Mouse (Mus musculus): ENCODE results near the gene Olfr1440.

The Olfr1440 gene

GRCm38 (mm10) chr19:12386979-12387378 is at the start of gene Olfr1440:
Gene Olfr1440 (plus strand): TSS chr19:12387279.
- no peak for DNase-seq (ENCODE audit: extremely low spot score, low read depth, low spot score)

- DNase-seq (ENCODE audit: extremely low spot score, low read depth, low spot score) = no peak
Measured at GRCm38 (mm10) chr19:12373004-12373403, 14.1 kb upstream of the Olfr1440 start.

GRCm38 (mm10) chr19:12374465-12375025 is 12.5 kb upstream of the Olfr1440 start:
- DNase-seq (ENCODE audit: extremely low spot score, low read depth, low spot score) = no peak

- no peak for DNase-seq (ENCODE audit: extremely low spot score, low read depth, low spot score)
Measured at GRCm38 (mm10) chr19:12413737-12414136, 26.7 kb downstream of the Olfr1440 start.

- no peak for DNase-seq (ENCODE audit: extremely low spot score, low read depth, low spot score)
Measured at GRCm38 (mm10) chr19:12417361-12417760, 30.3 kb downstream of the Olfr1440 start, which contains the start of gene Olfr1441. Gene Olfr1441 (plus strand): TSS chr19:12417433.

- DNase-seq (ENCODE audit: extremely low spot score, low read depth, low spot score) = no peak
Measured at GRCm38 (mm10) chr19:12418312-12418711, 31.2 kb downstream of the Olfr1440 start.

GRCm38 (mm10) chr19:12420555-12420954 is 33.5 kb downstream of the Olfr1440 start:
- no peak for DNase-seq (ENCODE audit: extremely low spot score, low read depth, low spot score)

GRCm38 (mm10) chr19:12421680-12422079 is 34.6 kb downstream of the Olfr1440 start:
- DNase-seq (ENCODE audit: extremely low spot score, low read depth, low spot score) = no peak

- no peak for DNase-seq (ENCODE audit: extremely low spot score, low read depth, low spot score)
Measured at GRCm38 (mm10) chr19:12427101-12427500, 40.0 kb downstream of the Olfr1440 start.

GRCm38 (mm10) chr19:12427605-12428004 is 40.5 kb downstream of the Olfr1440 start, which contains the start of gene Pfpl:
Gene Pfpl (plus strand): TSS chr19:12427905.
- DNase-seq (ENCODE audit: extremely low spot score, low read depth, low spot score) = no peak

- DNase-seq (ENCODE audit: extremely low spot score, low read depth, low spot score) = no peak
Measured at GRCm38 (mm10) chr19:12433033-12433432, 46.0 kb downstream of the Olfr1440 start.

- no peak for DNase-seq (ENCODE audit: extremely low spot score, low read depth, low spot score)
Measured at GRCm38 (mm10) chr19:12435011-12435416, 47.9 kb downstream of the Olfr1440 start.

- DNase-seq (ENCODE audit: extremely low spot score, low read depth, low spot score) = no peak
Measured at GRCm38 (mm10) chr19:12435750-12436524, 48.9 kb downstream of the Olfr1440 start.

GRCm38 (mm10) chr19:12439581-12439980 is 52.5 kb downstream of the Olfr1440 start:
- no peak for DNase-seq (ENCODE audit: extremely low spot score, low read depth, low spot score)

- DNase-seq (ENCODE audit: extremely low spot score, low read depth, low spot score) = no peak
Measured at GRCm38 (mm10) chr19:12440103-12440725, 53.1 kb downstream of the Olfr1440 start.

GRCm38 (mm10) chr19:12442560-12442959 is 55.5 kb downstream of the Olfr1440 start:
- DNase-seq (ENCODE audit: extremely low spot score, low read depth, low spot score) = no peak

GRCm38 (mm10) chr19:12445014-12445413 is 57.9 kb downstream of the Olfr1440 start:
- no peak for DNase-seq (ENCODE audit: extremely low spot score, low read depth, low spot score)

All from hindlimb bud, embryonic 11.5 days (tissue).